Comparison of ENCODE assay signal across 11 mouse cellular contexts in genomic region chr10:24190392-24190791, GRCm38 (mm10). TPM values are rescaled to one million over a fixed set of nuclear protein-coding genes. Genes with fewer than 3 reads are reported as not detected.
A peak's percentile ranks its signal among the peaks of the same experiment; 100 is the strongest.
DNase-seq lines count a peak whose midpoint lies in the region; TF ChIP-seq lines count a peak whose summit lies in the region.
"Had no signal": no experiment of that assay in that cellular context is flagged by ENCODE, and none has a peak within 500 bp of the region (broad histone marks: within the 10 kb centered on the region; RNA-seq: fewer than 3 reads in every experiment).

No protein-coding gene starts in this region.

- H3K36me3 ChIP-seq in CH12.LX (replicated peaks in 1 of 2; ENCODE audit: control insufficient read depth in 1 of 2, insufficient read depth in 1 of 2, low read length in 1 of 2), result peaks cover 28 to 47% of the 10 kb centered on the region in 2 experiments

- no peak overlapping the region for H3K4me3 ChIP-seq in CH12.LX (replicated peaks in 1 of 3; ENCODE audit: low read depth in 2 of 3, low read length in 2 of 3, poor library complexity in 1 of 3)
- H3K4me3 ChIP-seq in cortical plate, adult 2 months (ENCODE audit: insufficient read depth, low read length), result no peak overlapping the region
- H3K4me3 ChIP-seq: heart, embryonic 10.5 days had no signal

- dilution Hi-C loops in CH12.LX (cut with MboI; ENCODE audit: extremely low pct_ligation_motif_present, extremely low pct_unique_long_range_greater_than_20kb, low sequenced_read_pairs), result no loop called here

- DNase-seq in heart, adult 11 months, result peak; percentile 82
- no peak for DNase-seq in heart, adult 18-20 months
- peak; percentile 21 for DNase-seq in left cerebral cortex, postnatal 4 days
- no peak for DNase-seq in left cerebral cortex, adult 11 months (ENCODE audit: low spot score)
- no peak for DNase-seq in CH12.LX (ENCODE audit: extremely low read depth)
- DNase-seq in cerebellum, adult 18-20 months, result no peak
- DNase-seq in layer of hippocampus, postnatal 25 days (ENCODE audit: extremely low spot score in 1 of 2, low spot score in 1 of 2), result no peak
- DNase-seq: liver, postnatal 0 days had no signal

- no peak for TF ChIP-seq EP300 in CH12.LX (IDR thresholded peaks at IDR 0.05; ENCODE audit: low read length)

- in situ Hi-C loops in CH12.LX (cut with MboI; ENCODE audit: low pct_ligation_motif_present, low pct_unique_long_range_greater_than_20kb, low sequenced_read_pairs), result loop anchor here (10.0 kb wide), 1 partner anchor 114 kb away; no protein-coding TSS in a partner anchor

- no peaks in the 10 kb centered on the region for H3K27me3 ChIP-seq in CH12.LX (replicated peaks)

- H3K9ac ChIP-seq in CH12.LX (ENCODE audit: insufficient read depth, low read depth), result no peak overlapping the region
- H3K9ac ChIP-seq: liver, postnatal 0 days had no signal

- no peak overlapping the region for H3K4me2 ChIP-seq in CH12.LX (ENCODE audit: insufficient read depth, low read depth, poor library complexity, severe bottlenecking)

- intact Hi-C loops in left cerebral cortex, postnatal 4 days (cut with DNase I), result loop anchor here (10.0 kb wide), 1 partner anchor 434 kb away; no protein-coding TSS in a partner anchor

- peak; percentile 7 for TF ChIP-seq RAD21 in CH12.LX (IDR thresholded peaks at IDR 0.05; ENCODE audit: low read depth, low read length)

- peaks cover 0 to 5% of the 10 kb centered on the region in 2 experiments; a peak in 1 of 4 replicates for H3K4me1 ChIP-seq in CH12.LX (ENCODE audit: control insufficient read depth in 1 of 2, insufficient read depth in 2 of 2)
- H3K4me1 ChIP-seq in cortical plate, adult 2 months (ENCODE audit: control insufficient read depth, insufficient read depth, low read length), result no peaks in the 10 kb centered on the region
- H3K4me1 ChIP-seq: heart, embryonic 10.5 days had no signal

- H3K79me2 ChIP-seq in CH12.LX (replicated peaks; ENCODE audit: control insufficient read depth, extremely low read depth, insufficient read depth, poor library complexity, severe bottlenecking), result no peaks in the 10 kb centered on the region

- no peak overlapping the region for H3K27ac ChIP-seq in CH12.LX (ENCODE audit: insufficient read depth, low read depth)
- H3K27ac ChIP-seq in cortical plate, adult 2 months (ENCODE audit: insufficient read depth, low read length), result no peak overlapping the region
- H3K27ac ChIP-seq: heart, embryonic 10.5 days had no signal

- H3K9me3 ChIP-seq in CH12.LX (replicated peaks; ENCODE audit: low read length), result no peaks in the 10 kb centered on the region
- H3K9me3 ChIP-seq: heart, embryonic 10.5 days had no signal

- TF ChIP-seq POLR2A in CH12.LX (IDR thresholded peaks at IDR 0.05; ENCODE audit: low read depth, low read length), result no peak
- no peak for TF ChIP-seq POLR2A in cortical plate, adult 2 months (IDR thresholded peaks at IDR 0.05; ENCODE audit: extremely low read depth, insufficient read depth, low read length)

- TF ChIP-seq CTCF in CH12.LX (conservative IDR thresholded peaks at IDR 0.05 in 1 of 2, IDR thresholded peaks at IDR 0.05 in 1 of 2; ENCODE audit: low read depth in 2 of 2, low read length in 2 of 2), result peak in 1 of 2 experiments; percentile 29; a peak in 2 of 4 replicates
- 0 out of 2 replicates have a peak, but pooled peaks have one; percentile 20 for TF ChIP-seq CTCF in cortical plate, adult 2 months (IDR thresholded peaks at IDR 0.05; ENCODE audit: extremely low read depth, insufficient read depth, low read length)

TF ChIP-seq in CH12.LX, 34 proteins besides CTCF, POLR2A, EP300 and RAD21:
- peak; percentile 8; the same call in 1 of the 2 replicates for TF ChIP-seq SMC3 (IDR thresholded peaks at IDR 0.05; ENCODE audit: low read depth, low read length)
- no peak for TF ChIP-seq UBTF (IDR thresholded peaks at IDR 0.05; ENCODE audit: low read depth, low read length)

RNA-seq across cellular contexts. Expression of gene Moxd1, which starts 32.9 kb away (rescaled TPM):
- total RNA-seq in heart, adult 18-20 months (2021), result under 1 TPM; 0.41 to 0.52 TPM
- 1 to 10 TPM; 4.3 to 5.1 TPM for total RNA-seq in left cerebral cortex, postnatal 4 days (2021)
- total RNA-seq in CH12.LX (2012; rRNA removed), result not detected in 2 replicates
- not detected in 2 replicates for total RNA-seq in CH12.LX (2014; rRNA removed)
- polyA plus RNA-seq in CH12.LX (2012; ENCODE audit: insufficient read length, low read depth), result not detected in 2 replicates
- polyA plus RNA-seq in cortical plate, adult 2 months (2012; rRNA removed), result 4.5 and 5.6 TPM in 2 replicates
- 1 to 10 TPM; 7.5 to 8.5 TPM for total RNA-seq in layer of hippocampus, postnatal 25 days (2021)
- total RNA-seq: monocyte, adult 5-6 weeks had no signal
- polyA plus RNA-seq: liver, postnatal 0 days had no signal

RNA-seq across cellular contexts. Expression of gene Stx7, which starts 41.3 kb away (rescaled TPM):
- 10 to 100 TPM; 44.9 to 51.8 TPM for total RNA-seq in heart, adult 18-20 months (2021)
- total RNA-seq in left cerebral cortex, postnatal 4 days (2021), result 100 to 1,000 TPM; 258 to 263 TPM
- total RNA-seq in CH12.LX (2012; rRNA removed) (92.8 and 117 TPM in 2 replicates), CH12.LX (2014; rRNA removed) (176 and 194 TPM in 2 replicates)
- 102 TPM in 2 replicates for polyA plus RNA-seq in CH12.LX (2012; ENCODE audit: insufficient read length, low read depth)
- 143 and 154 TPM in 2 replicates for polyA plus RNA-seq in cortical plate, adult 2 months (2012; rRNA removed)
- total RNA-seq in layer of hippocampus, postnatal 25 days (2021), result 100 to 1,000 TPM; 130 to 131 TPM

Comparison
In these comparisons a context has a peak if more than half of its experiments do, and no peak if none do; other contexts are left out.
1. DNase-seq: peak in heart, adult 11 months (single experiment) and left cerebral cortex, postnatal 4 days (single experiment); none in heart, adult 18-20 months (0 of 2), left cerebral cortex, adult 11 months (single experiment), CH12.LX (single experiment), cerebellum, adult 18-20 months (0 of 2) and layer of hippocampus, postnatal 25 days (0 of 2).